Mouse (Mus musculus) embryo, embryonic 9.5 days (tissue): ENCODE data around the gene Fbxo34.
"Not testable (repeated sequence)": the region's sequence is repeated elsewhere in the genome, so short reads cannot be mapped to it uniquely, and the experiment has no call there.

ENCODE experiments used
- DNase-seq: peaks from one replicate; pipeline ENCODE4 v3.0.0-alpha.2; 2017; ENCODE audit errors: extremely low spot score

Fbxo34 gene

GRCm38 (mm10) chr14:47516755-47517154 is 66.5 kb downstream of the Fbxo34 start:
- DNase-seq = no peak

DNA sequence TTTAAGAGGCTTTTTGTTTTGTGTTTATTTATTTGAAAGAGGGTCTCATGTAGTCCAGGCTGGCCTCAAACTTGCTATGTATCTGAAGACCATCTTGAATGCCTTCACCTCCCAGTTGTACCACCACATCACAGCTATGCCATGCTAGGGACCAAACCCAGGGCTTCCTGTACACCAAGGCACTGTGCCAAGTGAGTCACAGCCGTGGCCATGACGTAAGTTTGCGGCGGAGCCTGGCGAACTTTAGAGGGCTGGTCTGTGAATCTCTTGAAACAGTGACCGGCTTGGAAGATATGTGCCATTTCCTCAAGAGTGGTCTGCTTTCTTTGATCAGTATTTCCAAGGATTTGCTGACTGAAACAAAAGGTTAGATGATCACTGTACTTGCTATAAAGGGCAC is 68.4 kb downstream of the Fbxo34 start:
- no peak for DNase-seq

GRCm38 (mm10) chr14:47520751-47521449 is 70.7 kb downstream of the Fbxo34 start:
- DNase-seq = no peak

- no peak for DNase-seq
Observed at GRCm38 (mm10) chr14:47521609-47522008, 71.4 kb downstream of the Fbxo34 start.

- DNase-seq = no peak
Observed at GRCm38 (mm10) chr14:47522301-47522700, 72.1 kb downstream of the Fbxo34 start.

DNA sequence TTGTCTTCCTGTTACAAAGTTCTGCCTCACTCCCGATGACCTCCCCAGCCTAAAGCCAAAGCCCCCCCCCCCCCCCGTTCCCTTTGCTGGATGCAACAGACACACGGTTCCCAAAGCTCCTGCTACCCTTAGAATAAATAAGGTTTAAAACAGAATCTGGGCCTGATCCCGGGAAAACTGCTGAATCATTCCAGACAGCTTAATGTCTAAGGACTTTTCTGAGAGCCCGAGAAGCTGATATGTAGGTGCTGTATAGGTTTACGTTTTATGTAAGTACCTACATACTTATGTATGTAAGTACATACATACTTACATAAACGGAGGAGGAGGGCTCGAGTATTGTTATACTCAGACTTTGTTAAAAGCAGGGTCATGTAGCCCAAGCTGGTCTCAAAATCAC is 75.2 kb downstream of the Fbxo34 start:
- DNase-seq = no peak

- DNase-seq = no peak
Observed at GRCm38 (mm10) chr14:47525861-47526260, 75.6 kb downstream of the Fbxo34 start.

- no peak for DNase-seq
Observed at GRCm38 (mm10) chr14:47527833-47528232, 77.6 kb downstream of the Fbxo34 start.

DNA sequence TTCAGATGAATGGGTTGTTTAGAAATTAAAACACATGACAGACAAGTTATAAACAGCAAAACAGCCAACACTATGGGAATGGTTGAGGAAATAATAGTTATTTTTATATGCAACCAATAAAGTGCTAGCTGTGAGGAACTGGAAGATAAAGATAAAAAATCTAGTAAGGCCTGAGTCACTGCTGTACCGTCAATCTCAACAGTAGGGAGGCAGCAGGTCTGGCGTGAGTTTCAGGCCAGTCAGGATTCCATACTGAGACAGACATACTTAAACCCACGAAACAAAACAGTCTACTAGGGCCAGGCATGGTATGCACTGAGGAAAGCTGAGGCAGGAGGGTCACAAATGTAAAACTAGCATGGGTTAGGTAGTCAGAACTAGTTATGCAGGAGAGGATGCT is 78.1 kb downstream of the Fbxo34 start:
- no peak for DNase-seq

GRCm38 (mm10) chr14:47529019-47529418 is 78.8 kb downstream of the Fbxo34 start:
- DNase-seq = peak; percentile 53

DNA sequence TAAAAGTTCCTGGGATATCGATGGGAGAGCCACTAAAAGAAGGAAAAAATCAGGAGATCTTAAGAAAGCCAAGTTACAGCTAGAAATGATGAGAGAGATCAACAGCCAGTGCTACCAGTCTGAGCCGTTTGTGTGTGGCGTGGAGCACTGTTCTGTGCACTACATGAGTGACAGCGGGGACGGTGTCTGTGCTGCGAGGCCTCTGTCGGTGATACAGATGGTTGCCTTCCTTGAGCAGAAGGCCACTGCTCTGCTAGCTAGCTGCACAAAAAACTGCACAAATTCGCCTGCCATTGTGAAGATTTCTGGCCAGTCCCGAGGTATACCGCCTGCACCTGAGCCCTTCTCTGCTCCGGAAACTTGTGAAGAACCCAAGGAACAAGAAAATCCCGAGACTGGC is 79.4 kb downstream of the Fbxo34 start:
- DNase-seq = not testable (repeated sequence)

DNA sequence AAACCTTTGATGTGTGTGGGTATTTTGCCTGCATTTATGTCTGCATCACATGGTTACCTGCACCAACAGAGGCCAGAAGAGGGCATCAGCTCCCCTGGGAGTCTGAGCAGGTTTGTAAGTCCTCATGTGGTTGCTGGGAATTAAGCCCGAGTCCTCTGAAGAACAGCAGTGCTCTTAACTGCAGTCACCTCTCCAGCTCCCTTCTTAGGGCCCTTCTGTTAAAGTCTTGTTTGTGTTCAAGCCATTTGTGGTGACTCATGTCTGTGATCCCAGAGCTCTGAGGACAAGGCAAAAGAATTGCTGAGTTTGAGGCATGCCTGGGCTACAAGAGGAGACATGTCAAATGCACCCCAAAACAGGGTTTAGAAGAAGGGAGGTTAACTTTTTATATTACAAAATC is 82.3 kb downstream of the Fbxo34 start:
- no peak for DNase-seq

- DNase-seq = peak; percentile 62
Observed at GRCm38 (mm10) chr14:47533365-47534175, 83.3 kb downstream of the Fbxo34 start.

DNA sequence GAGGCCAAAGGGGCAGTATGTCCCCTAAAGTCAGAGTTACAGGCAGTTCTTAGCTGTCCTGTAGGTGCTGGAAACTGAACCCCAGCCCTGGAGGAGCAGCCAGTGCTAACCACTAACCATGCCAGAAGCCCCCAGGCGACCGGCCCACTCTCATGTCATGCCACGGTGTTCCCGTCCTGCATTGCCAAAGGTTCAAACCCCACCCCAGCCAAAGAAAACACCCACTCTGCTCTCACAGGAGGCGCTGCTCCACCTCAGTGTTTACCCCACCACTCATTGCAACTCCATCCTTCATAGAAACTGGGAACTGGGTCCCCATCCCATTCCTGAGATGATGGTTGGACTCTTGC is 83.9 kb downstream of the Fbxo34 start:
- DNase-seq = no peak

GRCm38 (mm10) chr14:47535096-47535495 is 84.9 kb downstream of the Fbxo34 start:
- DNase-seq = no peak

GRCm38 (mm10) chr14:47541325-47541948 is 91.2 kb downstream of the Fbxo34 start:
- no peak for DNase-seq

DNA sequence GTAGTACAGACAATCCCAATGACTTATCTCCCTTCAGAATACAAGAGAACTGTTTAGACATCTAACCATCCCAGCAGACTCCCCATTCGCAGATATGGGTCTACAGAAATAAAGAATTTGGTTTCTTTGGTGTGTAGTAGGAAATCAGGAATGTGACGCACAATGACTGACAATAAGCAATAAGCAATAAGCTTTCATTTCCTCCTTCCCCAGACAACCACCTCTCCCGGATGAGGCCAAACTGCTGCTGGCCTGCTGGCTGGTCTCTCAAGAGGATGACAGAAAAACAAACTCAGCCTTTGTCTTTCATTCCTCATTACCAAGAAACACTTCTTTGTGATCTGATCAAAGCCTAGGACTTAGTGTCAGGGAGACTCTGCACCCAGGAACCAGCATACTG is 92.1 kb downstream of the Fbxo34 start:
- no peak for DNase-seq

- no peak for DNase-seq
Observed at GRCm38 (mm10) chr14:47544286-47544685, 94.1 kb downstream of the Fbxo34 start.

GRCm38 (mm10) chr14:47544877-47545276 is 94.7 kb downstream of the Fbxo34 start:
- DNase-seq = no peak

- no peak for DNase-seq
Observed at GRCm38 (mm10) chr14:47551668-47552067, 101.4 kb downstream of the Fbxo34 start.

DNA sequence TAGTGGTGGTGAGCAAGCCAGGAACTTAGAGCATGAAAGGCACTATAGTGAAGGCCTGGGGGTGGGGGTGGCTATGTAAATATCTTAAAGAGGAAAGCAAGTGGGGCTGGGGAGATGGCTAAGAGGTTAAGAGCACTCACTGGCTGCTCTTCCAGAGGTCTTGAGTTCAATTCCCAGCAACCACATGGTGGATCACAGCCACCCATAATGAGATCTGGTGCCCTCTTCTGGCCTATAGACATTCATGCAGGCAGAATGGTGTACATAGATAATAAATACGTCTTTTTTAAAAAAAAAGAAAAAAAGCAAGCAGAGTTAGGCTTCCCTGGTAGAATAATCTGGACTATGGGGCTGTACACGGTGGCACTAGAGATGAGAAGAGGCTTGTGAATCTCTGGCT is 103.2 kb downstream of the Fbxo34 start:
- no peak for DNase-seq

- no peak for DNase-seq
Observed at GRCm38 (mm10) chr14:47554236-47554635, 104.0 kb downstream of the Fbxo34 start.

GRCm38 (mm10) chr14:47555225-47555624 is 105.0 kb downstream of the Fbxo34 start:
- no peak for DNase-seq
